Mouse (Mus musculus): ENCODE results near the gene Immp2l.

GRCm38 (mm10) chr12:41879412-41879811, 855.5 kb downstream of the Immp2l start:
- TF ChIP-seq CTCF (IDR thresholded peaks at IDR 0.05; ENCODE audit: low read depth, low read length) (no peak), POLR2AphosphoS5 (IDR thresholded peaks at IDR 0.05; ENCODE audit: insufficient replicate concordance, low read depth, low read length) (no peak)
